15 mouse cellular contexts compared by ENCODE assay signal in the genomic region with DNA sequence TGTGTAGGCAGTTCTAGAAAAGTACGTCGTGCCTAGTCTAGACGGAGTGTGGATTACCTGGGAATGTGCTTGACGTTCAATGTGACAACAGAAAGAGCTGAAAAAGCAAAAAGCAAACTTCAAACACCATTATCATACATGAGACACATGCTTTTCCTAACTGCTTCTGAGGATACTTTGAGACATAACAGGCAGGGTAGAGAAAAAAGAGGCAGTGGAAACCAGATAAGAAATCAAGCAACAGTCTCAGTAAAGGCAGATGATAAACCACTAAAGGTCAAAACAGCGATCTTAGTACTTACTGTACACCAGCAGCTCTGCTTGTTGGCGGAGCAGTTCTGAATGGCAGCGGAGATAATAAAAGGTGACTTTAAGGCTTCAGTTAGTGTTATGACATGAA. TPM values are rescaled to one million over a fixed set of nuclear protein-coding genes. Genes with fewer than 3 reads are reported as not detected.
DNase-seq lines count a peak whose midpoint lies in the region; ATAC-seq and TF ChIP-seq lines count a peak whose summit lies in the region.
"Had no signal": no experiment of that assay in that cellular context is flagged by ENCODE, and none has a peak within 500 bp of the region (broad histone marks: within the 10 kb centered on the region; RNA-seq: fewer than 3 reads in every experiment).

No protein-coding gene starts in this region.

- DNase-seq in heart, postnatal 0 days (ENCODE audit: low spot score), result peak; percentile 34
- no peak for DNase-seq in heart, adult 11 months
- no peak for DNase-seq in G1E (ENCODE audit: low spot score)
- DNase-seq in adrenal gland, postnatal 10 days, result no peak
- DNase-seq in layer of hippocampus, adult 8-10 months (ENCODE audit: low spot score in 2 of 2), result no peak
- DNase-seq: cerebellum, postnatal 36 days; forebrain, postnatal 0 days; layer of hippocampus, postnatal 36 days had no signal

- no peak; the same call in 1 of the 2 replicates for TF ChIP-seq EP300 in heart, postnatal 0 days (IDR thresholded peaks at IDR 0.05; ENCODE audit: low read depth)

- 0 out of 2 replicates have a peak, but pooled peaks have one; percentile 4 for ATAC-seq in heart, postnatal 0 days (ENCODE audit: insufficient read depth, low read depth)
- ATAC-seq in G1E (ENCODE audit: extremely low read depth, insufficient number of reproducible peaks, low FRiP score, poor library complexity, severe bottlenecking), result peak; percentile 61
- ATAC-seq in common myeloid progenitor, adult 5-6 weeks (replicated peaks; ENCODE audit: low read depth, poor library complexity, severe bottlenecking), result peak; percentile 63
- peak; percentile 62; the same call in 1 of the 2 replicates for ATAC-seq in liver, embryonic 15.5 days (ENCODE audit: insufficient read depth)
- ATAC-seq: forebrain, postnatal 0 days; midbrain, embryonic 13.5 days had no signal

- H3K4me1 ChIP-seq in heart, postnatal 0 days (ENCODE audit: control insufficient read depth, insufficient read depth), result peaks cover 22% of the 10 kb centered on the region
- H3K4me1 ChIP-seq in G1E (ENCODE audit: insufficient read depth, low read depth, low read length), result peaks cover 35% of the 10 kb centered on the region
- H3K4me1 ChIP-seq in liver, embryonic 15.5 days (replicated peaks), result peaks cover 8% of the 10 kb centered on the region
- H3K4me1 ChIP-seq: hindbrain, embryonic 12.5 days; midbrain, embryonic 13.5 days had no signal

- H3K27ac ChIP-seq in heart, postnatal 0 days (ENCODE audit: low read depth), result peak overlapping the region; percentile 83
- no peak overlapping the region for H3K27ac ChIP-seq in liver, embryonic 15.5 days (replicated peaks)
- H3K27ac ChIP-seq: hindbrain, embryonic 12.5 days; limb, embryonic 12.5 days; midbrain, embryonic 13.5 days; stomach, postnatal 0 days had no signal

- H3K27me3 ChIP-seq in heart, postnatal 0 days (ENCODE audit: control insufficient read depth, insufficient read depth, low read length), result no peaks in the 10 kb centered on the region
- H3K27me3 ChIP-seq in G1E (ENCODE audit: insufficient read depth, low read length), result no peaks in the 10 kb centered on the region
- H3K27me3 ChIP-seq in liver, embryonic 15.5 days, result no peaks in the 10 kb centered on the region
- H3K27me3 ChIP-seq: CH12.LX; hindbrain, embryonic 12.5 days; limb, embryonic 12.5 days; midbrain, embryonic 13.5 days had no signal

- no peak overlapping the region for H3K9ac ChIP-seq in heart, postnatal 0 days (replicated peaks; ENCODE audit: low read depth, low read length)
- no peak overlapping the region for H3K9ac ChIP-seq in liver, embryonic 15.5 days
- H3K9ac ChIP-seq: forebrain, postnatal 0 days; hindbrain, embryonic 12.5 days; limb, embryonic 12.5 days; midbrain, embryonic 13.5 days had no signal

- no peak for TF ChIP-seq CTCF in heart, postnatal 0 days (IDR thresholded peaks at IDR 0.05; ENCODE audit: low read depth)
- no peak for TF ChIP-seq CTCF in G1E (IDR thresholded peaks at IDR 0.05; ENCODE audit: low read depth, low read length)

- no peaks in the 10 kb centered on the region for H3K36me3 ChIP-seq in heart, postnatal 0 days (replicated peaks; ENCODE audit: control insufficient read depth, insufficient read depth, low read length)
- H3K36me3 ChIP-seq in G1E (replicated peaks), result no peaks in the 10 kb centered on the region
- H3K36me3 ChIP-seq in liver, embryonic 15.5 days (replicated peaks), result no peaks in the 10 kb centered on the region
- H3K36me3 ChIP-seq: hindbrain, embryonic 12.5 days; limb, embryonic 12.5 days; midbrain, embryonic 13.5 days had no signal

- H3K9me3 ChIP-seq in heart, postnatal 0 days (replicated peaks; ENCODE audit: control insufficient read depth, low read length), result no peaks in the 10 kb centered on the region
- H3K9me3 ChIP-seq in G1E (replicated peaks), result no peaks in the 10 kb centered on the region
- H3K9me3 ChIP-seq in liver, embryonic 15.5 days (replicated peaks), result no peaks in the 10 kb centered on the region
- H3K9me3 ChIP-seq: hindbrain, embryonic 12.5 days; limb, embryonic 12.5 days; midbrain, embryonic 13.5 days had no signal

- peak overlapping the region; percentile 10; the same call in 1 of the 2 replicates for H3K4me2 ChIP-seq in heart, postnatal 0 days (ENCODE audit: low read depth, low read length)
- H3K4me2 ChIP-seq in liver, embryonic 15.5 days, result no peak overlapping the region
- H3K4me2 ChIP-seq: hindbrain, embryonic 12.5 days; limb, embryonic 12.5 days; midbrain, embryonic 13.5 days had no signal

- no peak overlapping the region for H3K4me3 ChIP-seq in heart, postnatal 0 days (ENCODE audit: low read depth, low read length)
- peak overlapping the region; percentile 20; the same call in 1 of the 2 replicates for H3K4me3 ChIP-seq in G1E (ENCODE audit: low read depth, low read length)
- no peak overlapping the region for H3K4me3 ChIP-seq in liver, embryonic 15.5 days (replicated peaks)
- H3K4me3 ChIP-seq: hindbrain, embryonic 12.5 days; limb, embryonic 12.5 days; midbrain, embryonic 13.5 days had no signal

- 21% methylated on average over 7 of the region's 7 CpGs for WGBS in heart, postnatal 0 days
- 26% methylated on average over 7 of the region's 7 CpGs for WGBS in liver, embryonic 15.5 days (ENCODE audit: insufficient replicate concordance)

RNA-seq across cellular contexts. Expression of gene Cd36, which starts 11.6 kb away (rescaled TPM):
- total RNA-seq in heart, postnatal 0 days (2014; rRNA removed; ENCODE audit: low replicate concordance), result 373 and 526 TPM in 2 replicates
- 601 and 603 TPM in 2 replicates for polyA plus RNA-seq in heart, postnatal 0 days (2015; fragmentation: Nextera tagmentation; extraction: Ambion mirVana)
- total RNA-seq in G1E (2014; fragmentation: Nextera tagmentation) (3.4 and 19.6 TPM in 2 replicates), G1E (2017) (0.23 and 0.27 TPM in 2 replicates)
- not detected in 2 replicates for polyA plus RNA-seq in G1E (2012)
- total RNA-seq in common myeloid progenitor, adult 5-6 weeks (2017), result 0.44 and 2.6 TPM in 2 replicates
- 29.5 and 29.8 TPM in 2 replicates for polyA plus RNA-seq in liver, embryonic 15.5 days (2015; fragmentation: Nextera tagmentation; extraction: Ambion mirVana)
- total RNA-seq in adrenal gland, postnatal 10 days (2021), result 1,000 to 10,000 TPM; 1,078 to 1,144 TPM
- total RNA-seq in layer of hippocampus, adult 8-10 months (2022), result 10 to 100 TPM in 1 of 4 experiments, 1 to 10 TPM in 3; 3.9 to 14.9 (median 6.9) TPM

Comparison
In these comparisons a context has a peak if more than half of its experiments do, and no peak if none do; other contexts are left out.
1. ATAC-seq: peak in every context shown above with its lines; median percentile 63 in common myeloid progenitor, adult 5-6 weeks; 62 in liver, embryonic 15.5 days; 61 in G1E; 4 in heart, postnatal 0 days.
2. RNA of gene Cd36, which starts 11.6 kb away (total RNA-seq): 1,078 to 1,144 TPM in adrenal gland, postnatal 10 days and 373 to 526 TPM in heart, postnatal 0 days; 0.23 to 19.6 TPM in G1E, 3.9 to 14.9 TPM in layer of hippocampus, adult 8-10 months and 0.44 to 2.6 TPM in common myeloid progenitor, adult 5-6 weeks; every median in the first group is over 10 times any median in the second.